Mouse (Mus musculus): ENCODE data around the gene Elavl3. TPM values are rescaled to one million over a fixed set of nuclear protein-coding genes. Genes with fewer than 3 reads are reported as not detected.

Elavl3 gene
- total RNA-seq, 2 experiments from 2014 or later: 156 to 160 TPM

- H3K27ac ChIP-seq: peak overlapping the region; percentile 81
- no peak for TF ChIP-seq CTCF (conservative IDR thresholded peaks at IDR 0.05)
- H3K4me3 ChIP-seq: no peak overlapping the region
- DNase-seq (ENCODE audit: low spot score in 2 of 2): no peak
Observed at GRCm38 (mm10) chr9:22024592-22024991, 27.2 kb downstream of the Elavl3 start.

DNA sequence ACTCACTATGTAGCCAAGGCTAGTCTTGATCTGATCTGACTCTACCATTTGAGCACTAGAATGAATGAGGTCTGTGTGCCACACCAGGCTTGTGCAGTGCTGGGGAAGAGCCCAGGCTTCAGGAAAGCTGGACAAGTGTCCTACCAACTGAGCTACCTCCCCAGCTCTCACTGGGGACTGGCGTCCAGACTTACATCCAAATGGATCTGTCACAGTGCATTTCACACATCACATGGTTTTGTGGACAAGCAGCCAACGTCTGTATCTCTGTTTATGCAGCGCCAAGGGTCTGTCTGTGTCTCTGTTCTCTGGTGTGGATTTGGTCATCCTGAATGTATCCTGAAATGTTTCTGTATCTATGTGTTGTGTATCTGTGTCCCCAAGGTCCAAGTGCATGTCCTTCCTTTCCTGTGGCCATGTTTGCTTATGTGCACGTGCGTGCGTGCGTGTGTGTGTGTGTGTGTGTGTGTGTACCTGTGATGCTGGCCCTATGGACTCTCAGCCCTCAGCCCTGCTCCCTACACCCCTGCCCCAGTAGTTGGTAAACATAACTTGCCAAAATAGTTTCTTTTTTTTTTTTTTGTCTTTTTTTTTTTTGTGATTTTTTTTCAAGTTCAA lies 34.5 kb downstream of the Elavl3 start:
- H3K27ac ChIP-seq: no peak overlapping the region
- no peak for TF ChIP-seq CTCF (conservative IDR thresholded peaks at IDR 0.05)
- no peak for DNase-seq (ENCODE audit: low spot score in 2 of 2)
- no peak overlapping the region for H3K4me3 ChIP-seq

DNA sequence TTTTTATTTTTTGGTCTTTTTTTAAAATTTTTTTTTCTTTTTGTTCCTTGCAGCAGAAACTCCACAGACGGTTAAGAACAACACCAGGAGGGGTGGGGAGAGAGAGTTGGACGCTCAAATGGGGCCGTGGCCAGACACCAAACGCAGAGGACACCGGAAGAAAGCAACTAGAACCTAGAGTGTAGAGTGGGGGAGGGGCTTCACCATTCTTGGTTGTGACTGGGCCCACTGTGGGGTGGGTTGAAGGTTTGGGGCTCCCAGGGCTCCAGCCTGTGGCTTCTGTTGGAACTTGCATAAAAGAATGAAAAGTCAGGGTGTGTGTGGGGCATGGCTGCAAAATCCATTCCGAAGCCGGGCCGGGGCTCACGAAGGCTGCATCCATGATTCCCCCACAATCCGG lies 35.6 kb downstream of the Elavl3 start:
- no peak for DNase-seq (ENCODE audit: low spot score in 2 of 2)
- no peak for TF ChIP-seq CTCF (conservative IDR thresholded peaks at IDR 0.05)
- no peak overlapping the region for H3K27ac ChIP-seq

GRCm38 (mm10) chr9:22012731-22013130 lies 39.1 kb downstream of the Elavl3 start:
- no peak for TF ChIP-seq CTCF (conservative IDR thresholded peaks at IDR 0.05)

More for the DNA sequence above, 35.6 kb downstream of the Elavl3 start:
- no peak overlapping the region for H3K4me3 ChIP-seq

GRCm38 (mm10) chr9:22011055-22011454 lies 40.8 kb downstream of the Elavl3 start:
- H3K27ac ChIP-seq: no peak overlapping the region
- DNase-seq (ENCODE audit: low spot score in 2 of 2): no peak

More at GRCm38 (mm10) chr9:22012731-22013130, 39.1 kb downstream of the Elavl3 start:
- no peak overlapping the region for H3K4me3 ChIP-seq
- no peak overlapping the region for H3K27ac ChIP-seq
- DNase-seq (ENCODE audit: low spot score in 2 of 2): no peak

DNA sequence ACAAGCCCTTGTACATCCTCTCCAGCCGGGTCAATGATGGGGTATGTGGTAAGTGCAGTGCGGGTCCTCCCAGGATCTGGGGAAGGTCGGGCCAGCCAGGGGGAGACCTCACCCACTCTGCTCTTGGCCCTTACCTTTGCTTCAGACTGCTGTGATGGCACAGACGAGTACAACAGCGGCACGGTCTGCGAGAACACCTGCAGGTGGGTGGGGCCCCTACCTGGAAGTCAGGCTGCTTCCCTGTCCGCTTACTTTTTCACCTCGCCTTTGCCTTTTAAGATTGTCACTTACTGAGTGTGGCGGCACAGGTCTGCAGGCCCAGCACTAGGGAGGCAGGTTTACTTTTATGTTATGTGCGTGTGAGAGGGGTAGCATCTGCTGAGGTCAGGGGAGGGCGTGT lies 47.3 kb downstream of the Elavl3 start:
- no peak overlapping the region for H3K27ac ChIP-seq
- TF ChIP-seq CTCF (conservative IDR thresholded peaks at IDR 0.05): no peak
- H3K4me3 ChIP-seq: peak overlapping the region; percentile 83; the same call in 1 of the 2 replicates
- DNase-seq (ENCODE audit: low spot score in 2 of 2): no peak

More at GRCm38 (mm10) chr9:22011055-22011454, 40.8 kb downstream of the Elavl3 start:
- no peak for TF ChIP-seq CTCF (conservative IDR thresholded peaks at IDR 0.05)
- no peak overlapping the region for H3K4me3 ChIP-seq

DNA sequence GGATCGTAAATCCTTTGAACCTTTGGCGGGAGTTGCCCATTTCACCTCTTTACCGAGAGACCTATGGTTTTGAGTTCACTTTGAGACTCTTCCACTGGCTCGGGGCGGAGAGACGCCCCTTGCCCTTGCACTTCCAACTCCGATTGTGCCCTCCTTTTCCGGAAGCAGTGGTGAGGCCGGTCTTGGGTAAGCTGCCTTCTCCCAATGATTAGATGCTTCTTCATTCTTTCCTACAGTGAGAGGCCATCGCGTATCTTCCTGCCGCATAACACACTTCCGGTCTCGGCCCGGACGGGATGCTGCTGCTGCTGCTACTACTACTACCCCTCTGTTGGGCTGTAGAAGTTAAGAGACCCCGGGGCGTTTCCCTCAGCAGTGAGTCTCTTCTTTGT lies 48.7 kb downstream of the Elavl3 start:
- TF ChIP-seq CTCF (conservative IDR thresholded peaks at IDR 0.05): no peak
- peak overlapping the region; percentile 85 for H3K27ac ChIP-seq
- no peak for DNase-seq (ENCODE audit: low spot score in 2 of 2)
- H3K4me3 ChIP-seq: peak overlapping the region; percentile 83

DNA sequence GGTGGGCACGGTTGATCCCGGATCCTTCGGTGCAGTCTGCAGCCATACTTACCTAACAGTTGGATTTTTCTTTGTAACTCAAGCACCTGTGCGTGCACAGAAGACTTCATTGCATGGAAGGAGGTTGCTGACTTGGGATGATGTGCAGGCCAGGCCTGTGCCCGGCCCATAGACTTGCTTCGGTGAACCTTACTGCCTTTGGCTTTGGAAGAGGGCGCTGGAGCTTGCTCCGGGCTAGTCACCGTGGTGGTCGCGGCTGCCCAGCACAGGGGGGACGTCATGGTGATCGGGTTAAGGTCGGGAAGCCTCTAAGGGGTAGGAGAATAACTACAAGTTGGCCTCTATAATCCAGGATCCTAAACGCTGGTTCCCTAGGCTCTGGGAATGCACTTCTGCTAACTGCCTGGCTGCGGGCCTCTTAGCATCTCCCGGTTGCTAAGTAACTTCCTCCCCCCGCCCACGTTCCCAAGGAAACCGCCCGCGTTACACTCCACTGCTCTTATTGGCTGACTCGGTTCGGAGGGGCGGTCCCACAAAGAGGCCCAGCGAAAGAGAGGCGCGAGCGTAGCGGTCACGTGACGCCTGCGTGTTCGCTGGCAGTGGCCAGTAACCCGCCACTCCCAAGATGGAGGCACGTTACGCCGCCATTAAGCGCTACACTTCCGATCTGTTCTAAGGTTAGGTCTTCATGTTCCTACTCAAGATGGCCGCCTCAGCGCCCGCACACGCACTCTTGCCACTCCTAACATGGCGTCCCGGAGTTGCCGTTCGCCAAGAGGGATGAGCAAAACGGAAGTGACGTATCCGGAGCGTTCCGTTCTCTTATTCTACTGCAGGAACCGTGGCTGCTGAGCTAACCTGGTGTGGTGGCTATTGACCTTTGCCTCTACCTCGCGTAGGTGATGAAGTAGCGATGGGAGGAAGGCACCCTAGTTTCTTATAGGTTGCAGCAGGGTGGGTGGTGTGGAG lies 49.3 kb downstream of the Elavl3 start, which contains the start of the genes Ccdc151 and Prkcsh:
Gene Ccdc151 (minus strand): TSS at position 441 of the 969 bp plus-strand sequence.
Gene Prkcsh (plus strand): TSS at position 613 of the 969 bp plus-strand sequence.
- peak within 1 kb of the TSS; percentile 83 for H3K4me3 ChIP-seq
- no peak for TF ChIP-seq CTCF (conservative IDR thresholded peaks at IDR 0.05)

GRCm38 (mm10) chr9:22001633-22002032 lies 50.2 kb downstream of the Elavl3 start:
- Histone ChIP-seq H3K27ac (peak overlapping the region; percentile 85), H3K4me3 (peak overlapping the region; percentile 61; the same call in 1 of the 2 replicates)
- DNase-seq (ENCODE audit: low spot score in 2 of 2): no peak
- peak; percentile 57 for TF ChIP-seq CTCF (conservative IDR thresholded peaks at IDR 0.05)

More for the DNA sequence above, 49.3 kb downstream of the Elavl3 start, which contains the start of the genes Ccdc151 and Prkcsh:
- H3K27ac ChIP-seq: peak within 1 kb of the TSS; percentile 85
- DNase-seq (ENCODE audit: low spot score in 2 of 2): peak; percentile 99 to 100

GRCm38 (mm10) chr9:22000296-22000695 lies 51.5 kb downstream of the Elavl3 start:
- TF ChIP-seq CTCF (conservative IDR thresholded peaks at IDR 0.05): no peak
- no peak for DNase-seq (ENCODE audit: low spot score in 2 of 2)
- Histone ChIP-seq H3K27ac (no peak overlapping the region), H3K4me3 (no peak overlapping the region)

GRCm38 (mm10) chr9:21996178-21996867 lies 55.5 kb downstream of the Elavl3 start:
- no peak overlapping the region for H3K4me3 ChIP-seq
- H3K27ac ChIP-seq: no peak overlapping the region
- no peak for DNase-seq (ENCODE audit: low spot score in 2 of 2)
- no peak for TF ChIP-seq CTCF (conservative IDR thresholded peaks at IDR 0.05)

DNA sequence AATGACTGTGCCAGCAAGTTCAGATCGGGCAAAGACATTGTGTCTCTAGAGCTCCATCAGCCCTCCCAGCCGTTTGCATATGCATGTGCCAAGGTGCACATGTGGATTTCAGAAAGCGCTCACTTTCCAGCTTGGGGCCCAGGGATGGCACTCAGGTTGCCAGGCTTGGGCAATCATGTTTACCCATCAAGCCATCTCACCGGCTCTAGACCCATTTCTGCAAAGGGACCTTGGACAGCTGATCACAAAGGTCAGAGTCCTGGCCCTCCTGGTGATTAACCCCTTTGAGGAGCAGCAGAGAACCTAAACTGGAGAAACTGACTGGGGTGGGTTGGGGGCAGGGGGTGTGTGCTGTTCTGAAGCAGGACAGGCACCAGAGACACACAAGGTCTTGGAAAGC lies 59.6 kb downstream of the Elavl3 start:
- TF ChIP-seq CTCF (conservative IDR thresholded peaks at IDR 0.05): no peak
- H3K4me3 ChIP-seq: no peak overlapping the region
- no peak for DNase-seq (ENCODE audit: low spot score in 2 of 2)
- H3K27ac ChIP-seq: no peak overlapping the region
